9 mouse cellular contexts compared by ENCODE assay signal in the genomic region with DNA sequence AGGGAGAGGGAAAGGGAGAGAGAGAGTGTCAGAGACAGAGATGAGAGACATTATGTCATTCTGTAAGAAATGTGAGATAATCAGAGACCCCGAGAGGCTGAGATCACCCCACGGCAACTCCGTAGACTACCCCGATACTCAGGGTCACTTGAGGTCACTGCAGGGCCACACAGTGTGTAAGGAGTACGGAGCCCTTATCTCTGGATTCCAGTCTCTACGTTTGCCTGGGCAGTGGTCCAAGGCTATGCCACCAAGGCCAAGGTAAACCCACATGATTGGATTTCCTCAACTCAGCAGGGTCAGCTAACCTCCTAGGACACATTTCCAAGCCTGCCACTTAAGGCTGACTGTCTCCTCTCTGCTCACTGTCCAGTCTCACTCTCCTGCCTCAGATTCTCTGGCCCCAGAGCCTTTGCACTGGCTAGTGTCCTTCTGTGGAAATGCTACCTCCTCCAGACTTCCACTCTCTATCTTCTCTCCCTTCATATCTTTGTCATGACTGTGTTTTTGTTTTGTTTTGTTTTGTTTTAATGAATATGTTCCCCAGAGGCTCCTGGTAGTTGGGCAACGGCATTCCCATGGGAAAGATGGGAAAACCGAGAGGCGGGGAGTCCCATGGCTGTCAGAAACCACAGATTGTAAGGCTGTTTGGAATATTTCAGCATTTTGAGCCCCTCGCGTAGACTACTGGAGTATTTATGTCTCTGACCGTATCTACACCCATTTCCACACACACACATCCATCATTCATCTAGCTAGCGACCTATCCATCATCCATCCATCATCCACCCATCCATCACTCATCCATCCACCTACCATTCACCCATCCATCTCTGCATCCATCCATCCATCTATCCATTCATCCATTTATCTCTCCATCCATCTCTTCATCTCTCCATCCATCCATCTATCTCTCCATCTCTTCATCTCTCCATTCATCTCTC. TPM values are rescaled to one million over a fixed set of nuclear protein-coding genes. Genes with fewer than 3 reads are reported as not detected.
A peak's percentile ranks its signal among the peaks of the same experiment; 100 is the strongest.
DNase-seq lines count a peak whose midpoint lies in the region; ATAC-seq and TF ChIP-seq lines count a peak whose summit lies in the region.
"Had no signal": no experiment of that assay in that cellular context is flagged by ENCODE, and none has a peak within 500 bp of the region (broad histone marks: within the 10 kb centered on the region; RNA-seq: fewer than 3 reads in every experiment).

No protein-coding gene starts in this region.

- no peak for TF ChIP-seq CTCF in lung, postnatal 0 days (IDR thresholded peaks at IDR 0.05)

- DNase-seq in 416B (ENCODE audit: low read depth) (peak; percentile 98), NIH3T3 (ENCODE audit: low read depth) (peak; percentile 51)
- DNase-seq in lung, postnatal 0 days (ENCODE audit: low spot score) = peak; percentile 54
- DNase-seq in right cerebral cortex, postnatal 14 days = no peak
- no peak for DNase-seq in hindbrain, embryonic 11.5 days (ENCODE audit: low spot score)
- DNase-seq in embryonic facial prominence, embryonic 10.5 days (ENCODE audit: low spot score) = no peak

- H3K27me3 ChIP-seq in heart, embryonic 14.5 days (ENCODE audit: control insufficient read depth, insufficient read depth, low read length) = no peaks in the 10 kb centered on the region
- no peaks in the 10 kb centered on the region for H3K27me3 ChIP-seq in lung, postnatal 0 days (replicated peaks; ENCODE audit: insufficient read depth, low read length)
- H3K27me3 ChIP-seq in hindbrain, embryonic 11.5 days (ENCODE audit: control insufficient read depth, insufficient read depth, low read length) = no peaks in the 10 kb centered on the region
- H3K27me3 ChIP-seq in embryonic facial prominence, embryonic 10.5 days (replicated peaks; ENCODE audit: low read depth, poor library complexity, severe bottlenecking) = peaks cover 28% of the 10 kb centered on the region
- H3K27me3 ChIP-seq: liver, embryonic 15.5 days had no signal

- no peak overlapping the region for H3K4me3 ChIP-seq in heart, embryonic 14.5 days (ENCODE audit: control insufficient read depth in 1 of 2, insufficient read depth in 1 of 2, low read depth in 1 of 2, low read length in 2 of 2)
- H3K4me3 ChIP-seq in lung, postnatal 0 days (ENCODE audit: low read depth, low read length) = no peak overlapping the region
- H3K4me3 ChIP-seq in hindbrain, embryonic 11.5 days (ENCODE audit: low read depth, low read length) = no peak overlapping the region
- no peak overlapping the region for H3K4me3 ChIP-seq in embryonic facial prominence, embryonic 10.5 days
- H3K4me3 ChIP-seq: liver, embryonic 15.5 days had no signal

- no peak overlapping the region for H3K9ac ChIP-seq in heart, embryonic 14.5 days (ENCODE audit: low read length)
- no peak overlapping the region for H3K9ac ChIP-seq in lung, postnatal 0 days (replicated peaks; ENCODE audit: low read depth)
- H3K9ac ChIP-seq in hindbrain, embryonic 11.5 days (ENCODE audit: low read depth, low read length) = no peak overlapping the region
- H3K9ac ChIP-seq: liver, embryonic 15.5 days had no signal

- H3K4me2 ChIP-seq in heart, embryonic 14.5 days (ENCODE audit: low read length) = 0 out of 2 replicates have a peak overlapping the region, but pooled peaks have one; percentile 13
- H3K4me2 ChIP-seq in lung, postnatal 0 days (replicated peaks; ENCODE audit: low read depth, low read length) = no peak overlapping the region
- H3K4me2 ChIP-seq in hindbrain, embryonic 11.5 days (replicated peaks; ENCODE audit: low read depth, low read length) = no peak overlapping the region
- H3K4me2 ChIP-seq: liver, embryonic 15.5 days had no signal

- H3K9me3 ChIP-seq in heart, embryonic 14.5 days (ENCODE audit: control insufficient read depth, low read length) = no peaks in the 10 kb centered on the region
- no peaks in the 10 kb centered on the region for H3K9me3 ChIP-seq in lung, postnatal 0 days (ENCODE audit: low read length)
- H3K9me3 ChIP-seq in hindbrain, embryonic 11.5 days (ENCODE audit: control insufficient read depth, low read length) = no peaks in the 10 kb centered on the region
- H3K9me3 ChIP-seq in embryonic facial prominence, embryonic 10.5 days = no peaks in the 10 kb centered on the region
- H3K9me3 ChIP-seq: liver, embryonic 15.5 days had no signal

- 45% methylated on average over 13 of the region's 13 CpGs for WGBS in heart, embryonic 14.5 days
- WGBS in lung, postnatal 0 days = 49% methylated on average over 13 of the region's 13 CpGs
- WGBS in hindbrain, embryonic 11.5 days = 87% methylated on average over 13 of the region's 13 CpGs
- WGBS in embryonic facial prominence, embryonic 10.5 days = 87% methylated on average over 13 of the region's 13 CpGs

- peak overlapping the region in 1 of 2 experiments; percentile 39; a peak in 1 of 4 replicates for H3K27ac ChIP-seq in heart, embryonic 14.5 days (replicated peaks in 1 of 2; ENCODE audit: control insufficient read depth in 1 of 2, insufficient read depth in 1 of 2, low read depth in 2 of 2, low read length in 2 of 2)
- H3K27ac ChIP-seq in lung, postnatal 0 days (ENCODE audit: low read length) = peak overlapping the region; percentile 43
- no peak overlapping the region for H3K27ac ChIP-seq in hindbrain, embryonic 11.5 days (ENCODE audit: low read depth, low read length)
- no peak overlapping the region; the same call in 1 of the 2 replicates for H3K27ac ChIP-seq in embryonic facial prominence, embryonic 10.5 days (replicated peaks)
- H3K27ac ChIP-seq: liver, embryonic 15.5 days had no signal

- peak; percentile 37; the same call in 1 of the 2 replicates for TF ChIP-seq EP300 in lung, postnatal 0 days (IDR thresholded peaks at IDR 0.05)

- no peaks in the 10 kb centered on the region for H3K36me3 ChIP-seq in heart, embryonic 14.5 days (ENCODE audit: control insufficient read depth, insufficient read depth, low read length)
- no peaks in the 10 kb centered on the region for H3K36me3 ChIP-seq in lung, postnatal 0 days (ENCODE audit: insufficient read depth, low read length)
- no peaks in the 10 kb centered on the region for H3K36me3 ChIP-seq in hindbrain, embryonic 11.5 days (ENCODE audit: control insufficient read depth, insufficient read depth, low read length)
- no peaks in the 10 kb centered on the region for H3K36me3 ChIP-seq in embryonic facial prominence, embryonic 10.5 days (replicated peaks)
- H3K36me3 ChIP-seq: liver, embryonic 15.5 days had no signal

- ATAC-seq in heart, embryonic 14.5 days (ENCODE audit: insufficient number of reproducible peaks, insufficient read depth, low FRiP score, low read depth) = peak; percentile 42; the same call in 1 of the 2 replicates
- ATAC-seq in lung, postnatal 0 days = peak; percentile 65
- no peak for ATAC-seq in hindbrain, embryonic 11.5 days (ENCODE audit: low FRiP score)

- peaks cover 26 to 47% of the 10 kb centered on the region in 2 experiments for H3K4me1 ChIP-seq in heart, embryonic 14.5 days (ENCODE audit: control insufficient read depth in 2 of 2, insufficient read depth in 2 of 2, low read length in 2 of 2)
- H3K4me1 ChIP-seq in lung, postnatal 0 days (ENCODE audit: insufficient read depth, low read depth, low read length) = peaks cover 30% of the 10 kb centered on the region; the same call in 1 of the 2 replicates
- H3K4me1 ChIP-seq in hindbrain, embryonic 11.5 days (replicated peaks; ENCODE audit: control insufficient read depth, insufficient read depth, low read length) = 0 out of 2 replicates have a peak, but pooled peaks cover 4% of the 10 kb centered on the region
- H3K4me1 ChIP-seq in embryonic facial prominence, embryonic 10.5 days = peaks cover 84% of the 10 kb centered on the region

RNA-seq across cellular contexts. Expression of a gene that starts 33.8 kb away (rescaled TPM):
- polyA plus RNA-seq in heart, embryonic 14.5 days (2014; fragmentation: Nextera tagmentation; extraction: Ambion mirVana) = not detected in 2 replicates
- 0.12 TPM in 1 of 2 replicates, not detected in the other for polyA plus RNA-seq in lung, postnatal 0 days (2015; fragmentation: Nextera tagmentation; extraction: Ambion mirVana)
- polyA plus RNA-seq in hindbrain, embryonic 11.5 days (2014; fragmentation: Nextera tagmentation; extraction: Ambion mirVana) = not detected in 2 replicates
- polyA plus RNA-seq in embryonic facial prominence, embryonic 10.5 days (2016; fragmentation: Nextera tagmentation; extraction: Ambion mirVana) = 0.30 TPM in 1 of 2 replicates, not detected in the other
- polyA plus RNA-seq: embryonic facial prominence, embryonic 11.5 days; liver, embryonic 15.5 days had no signal

RNA-seq across cellular contexts. Expression of a gene that starts 42.6 kb away (rescaled TPM):
- polyA plus RNA-seq in heart, embryonic 14.5 days (2014; fragmentation: Nextera tagmentation; extraction: Ambion mirVana) = 4.2 and 6.2 TPM in 2 replicates
- 15.0 and 17.0 TPM in 2 replicates for polyA plus RNA-seq in lung, postnatal 0 days (2015; fragmentation: Nextera tagmentation; extraction: Ambion mirVana)
- 7.3 and 8.9 TPM in 2 replicates for polyA plus RNA-seq in hindbrain, embryonic 11.5 days (2014; fragmentation: Nextera tagmentation; extraction: Ambion mirVana)
- 1.7 and 2.3 TPM in 2 replicates for polyA plus RNA-seq in embryonic facial prominence, embryonic 10.5 days (2016; fragmentation: Nextera tagmentation; extraction: Ambion mirVana)

RNA-seq across cellular contexts. Expression of a gene that starts 44.9 kb away (rescaled TPM):
- 78.2 and 84.8 TPM in 2 replicates for polyA plus RNA-seq in heart, embryonic 14.5 days (2014; fragmentation: Nextera tagmentation; extraction: Ambion mirVana)
- polyA plus RNA-seq in lung, postnatal 0 days (2015; fragmentation: Nextera tagmentation; extraction: Ambion mirVana) = 66.8 and 70.0 TPM in 2 replicates
- polyA plus RNA-seq in hindbrain, embryonic 11.5 days (2014; fragmentation: Nextera tagmentation; extraction: Ambion mirVana) = 48.3 and 60.2 TPM in 2 replicates
- polyA plus RNA-seq in embryonic facial prominence, embryonic 10.5 days (2016; fragmentation: Nextera tagmentation; extraction: Ambion mirVana) = 49.6 and 54.9 TPM in 2 replicates

RNA-seq across cellular contexts. Expression of a gene that starts 45.1 kb away (rescaled TPM):
- polyA plus RNA-seq in heart, embryonic 14.5 days (2014; fragmentation: Nextera tagmentation; extraction: Ambion mirVana) = 10.3 and 11.2 TPM in 2 replicates
- polyA plus RNA-seq in lung, postnatal 0 days (2015; fragmentation: Nextera tagmentation; extraction: Ambion mirVana) = 14.3 and 14.5 TPM in 2 replicates
- polyA plus RNA-seq in hindbrain, embryonic 11.5 days (2014; fragmentation: Nextera tagmentation; extraction: Ambion mirVana) = 4.7 and 6.2 TPM in 2 replicates
- polyA plus RNA-seq in embryonic facial prominence, embryonic 10.5 days (2016; fragmentation: Nextera tagmentation; extraction: Ambion mirVana) = 4.6 and 5.2 TPM in 2 replicates

Comparison
In these comparisons a context has a peak if more than half of its experiments do, and no peak if none do; other contexts are left out.
1. DNase-seq: peak in 416B (single experiment), NIH3T3 (single experiment) and lung, postnatal 0 days (single experiment); none in right cerebral cortex, postnatal 14 days (single experiment), hindbrain, embryonic 11.5 days (single experiment) and embryonic facial prominence, embryonic 10.5 days (single experiment).